Mouse (Mus musculus) heart, adult 9 months (tissue): ENCODE measurements around the gene AI854703.

ENCODE experiments used
- DNase-seq, 2 experiments: peaks; one replicate each; pipeline ENCODE4 v3.0.0; 2022; ENCODE audit warnings: low spot score in 2 of 2

AI854703 gene

GRCm38 (mm10) chr6:48626464-48626863 lies at the start of gene AI854703:
Gene AI854703 (plus strand): TSS chr6:48626764.
- DNase-seq, result no peak

- no peak for DNase-seq
Measured at GRCm38 (mm10) chr6:48578736-48579135, 47.8 kb upstream of the AI854703 start.

GRCm38 (mm10) chr6:48579215-48579648 lies 47.3 kb upstream of the AI854703 start:
- DNase-seq, result peak; percentile 57 to 70

- DNase-seq, result no peak
Measured at GRCm38 (mm10) chr6:48581257-48581656, 45.3 kb upstream of the AI854703 start.

GRCm38 (mm10) chr6:48582037-48582436 lies 44.5 kb upstream of the AI854703 start:
- DNase-seq, result peak in 1 of 2 experiments; percentile 48

- DNase-seq, result no peak
Measured at GRCm38 (mm10) chr6:48589194-48589750, 37.3 kb upstream of the AI854703 start, which contains the start of gene Gm45021. Gene Gm45021 (plus strand): TSS chr6:48589610.

- DNase-seq, result no peak
Measured at GRCm38 (mm10) chr6:48591221-48591845, 35.2 kb upstream of the AI854703 start.

- DNase-seq, result no peak
Measured at GRCm38 (mm10) chr6:48591871-48592270, 34.7 kb upstream of the AI854703 start.

- peak; percentile 93 to 95 for DNase-seq
Measured at GRCm38 (mm10) chr6:48593158-48594042, 33.2 kb upstream of the AI854703 start, which contains the start of the genes Repin1 and Gm44965. Gene Repin1 (plus strand): TSS chr6:48593883. Gene Gm44965 (plus strand): TSS chr6:48593941.

GRCm38 (mm10) chr6:48594043-48594738 lies 32.4 kb upstream of the AI854703 start:
- peak; percentile 39 to 43 for DNase-seq

- no peak for DNase-seq
Measured at GRCm38 (mm10) chr6:48595278-48595677, 31.3 kb upstream of the AI854703 start.

- DNase-seq, result no peak
Measured at GRCm38 (mm10) chr6:48596545-48597232, 29.9 kb upstream of the AI854703 start.

GRCm38 (mm10) chr6:48597233-48597625 lies 29.3 kb upstream of the AI854703 start:
- DNase-seq, result no peak

GRCm38 (mm10) chr6:48600594-48600993 lies 26.0 kb upstream of the AI854703 start:
- no peak for DNase-seq

GRCm38 (mm10) chr6:48601271-48602079 lies 25.1 kb upstream of the AI854703 start, which contains the start of gene Zfp775:
Gene Zfp775 (plus strand): TSS chr6:48602063.
- DNase-seq, result peak; percentile 97

- DNase-seq, result no peak
Measured at GRCm38 (mm10) chr6:48602080-48602741, 24.4 kb upstream of the AI854703 start.

- no peak for DNase-seq
Measured at GRCm38 (mm10) chr6:48608124-48608523, 18.4 kb upstream of the AI854703 start.

- DNase-seq, result no peak
Measured at GRCm38 (mm10) chr6:48609512-48609911, 17.1 kb upstream of the AI854703 start.

GRCm38 (mm10) chr6:48610657-48611056 lies 15.9 kb upstream of the AI854703 start:
- no peak for DNase-seq

- DNase-seq, result no peak
Measured at GRCm38 (mm10) chr6:48613464-48613863, 13.1 kb upstream of the AI854703 start.
